Mouse (Mus musculus) B cell, adult 62 days (primary cell): Measurements from ENCODE around the gene St3gal2. TPM values are rescaled to one million over a fixed set of nuclear protein-coding genes. Genes with fewer than 3 reads are reported as not detected.

Experiments used
- total RNA-seq: library from RNA; stranded (reverse); gene quantifications from 4 replicates; pipeline ENCODE4 v1.2.4, GENCODE M21; 2023

The St3gal2 gene
- total RNA-seq, result 23.6 to 29.5 TPM (median 27.0 TPM) in 4 replicates

GRCm38 (mm10) chr8:110919341-110920031 is at the start of gene St3gal2:
TSS of gene St3gal2 (plus strand) at chr8:110919922.

DNA sequence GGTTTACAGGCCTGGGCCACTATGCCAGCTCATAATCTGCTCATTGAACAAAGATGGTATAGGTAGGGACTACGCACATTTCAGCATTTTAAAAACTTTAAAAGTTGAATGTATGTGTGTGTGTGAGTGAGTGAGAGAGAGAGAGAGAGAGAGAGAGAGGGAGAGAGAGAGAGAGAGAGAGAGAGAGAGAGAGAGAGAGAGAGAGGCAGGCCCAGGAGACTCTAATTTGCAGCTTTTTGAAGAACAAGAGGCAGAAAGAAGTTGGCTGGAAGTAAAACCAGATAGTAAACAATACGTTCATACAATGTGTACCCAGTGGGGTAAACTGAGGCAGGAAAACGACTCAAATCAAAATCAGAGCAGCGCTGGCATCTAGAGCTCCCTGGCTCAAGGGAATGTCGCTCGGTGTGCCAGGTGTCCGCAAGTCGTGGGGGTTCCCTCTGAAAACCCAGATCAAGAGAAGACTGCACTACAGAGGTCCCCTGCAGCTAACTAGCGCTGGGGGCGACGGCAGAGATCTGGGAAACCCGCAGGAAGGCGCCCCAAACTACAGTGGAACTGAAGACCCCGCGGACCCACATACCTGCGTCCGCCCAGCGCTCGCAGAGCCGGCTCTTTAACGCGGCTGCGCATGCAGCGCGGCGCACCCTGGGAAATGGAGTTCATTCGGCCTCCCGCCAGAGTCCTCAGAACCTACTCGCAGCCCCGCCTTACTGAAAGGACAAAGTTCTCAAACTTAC is 17.7 kb upstream of the St3gal2 start, which contains the start of gene Fuk:
TSS of gene Fuk (minus strand) at position 650 of the 740 bp plus-strand sequence.

DNA sequence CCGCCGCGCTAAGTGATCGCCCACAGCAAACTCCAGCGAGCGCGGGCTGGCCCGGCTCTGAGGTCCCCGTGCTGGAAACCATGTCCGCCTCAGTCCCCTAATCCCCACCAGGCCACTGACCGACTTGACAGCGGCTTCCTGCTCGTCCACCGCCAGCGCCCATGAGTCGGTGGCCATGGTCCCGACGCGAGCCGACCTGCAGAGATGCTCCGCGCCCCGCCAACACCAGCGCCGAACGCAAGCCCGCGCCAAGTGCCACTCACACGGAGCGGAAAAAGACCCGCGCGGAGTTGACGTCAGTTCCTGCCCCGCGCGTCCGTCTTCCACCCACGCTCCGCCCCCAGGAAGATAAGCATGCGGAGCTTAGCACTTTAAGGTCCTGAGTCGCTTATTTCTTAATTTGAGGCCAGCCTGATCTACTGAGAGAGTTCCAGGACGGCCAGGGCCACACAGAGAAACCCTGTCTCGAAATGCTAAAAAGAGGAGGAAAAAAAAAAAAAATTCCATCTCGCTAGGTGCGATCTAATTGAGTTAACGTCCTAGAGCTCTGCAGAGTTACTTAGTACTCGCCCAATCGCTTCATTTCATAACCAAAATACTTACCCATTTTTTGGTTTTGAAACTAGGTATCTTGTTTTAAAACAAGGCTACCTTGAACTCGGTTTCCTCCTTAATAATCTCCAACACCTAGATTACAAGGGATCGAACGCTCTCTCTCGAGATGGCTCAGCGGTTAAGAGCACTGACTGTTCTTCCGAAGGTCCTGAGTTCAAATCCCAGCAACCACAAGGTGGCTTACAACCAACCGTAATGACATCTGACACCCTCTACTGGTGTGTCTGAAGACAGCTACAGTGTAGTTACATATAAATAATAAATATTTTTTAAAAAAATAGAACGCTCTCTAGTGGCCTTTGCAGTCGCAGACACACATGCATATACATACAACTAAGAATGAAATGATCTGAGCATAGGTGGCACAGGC is 78.1 kb downstream of the St3gal2 start, which contains the start of gene Ddx19a:
TSS of gene Ddx19a (minus strand) at position 254 of the 985 bp plus-strand sequence.

Other genes starting within 250 kb of the St3gal2 start
- 4.1 to 5.0 TPM (median 4.4 TPM) in 4 replicates for gene Mtss1l, start 198.4 kb upstream of the St3gal2 start, total RNA-seq
- gene Il34, start 114.0 kb upstream of the St3gal2 start, total RNA-seq, result not detected in 4 replicates
- gene Cog4, start 73.3 kb upstream of the St3gal2 start, total RNA-seq, result 62.3 to 72.4 TPM (median 68.4 TPM) in 4 replicates
- gene Sf3b3, start 73.1 kb upstream of the St3gal2 start, total RNA-seq, result 181 to 187 TPM (median 184 TPM) in 4 replicates
- 14.0 to 17.4 TPM (median 16.4 TPM) in 4 replicates for gene Fuk, start 17.4 kb upstream of the St3gal2 start, total RNA-seq
- gene Ddx19a, start 77.9 kb downstream of the St3gal2 start, total RNA-seq, result 72.2 to 82.0 TPM (median 80.5 TPM) in 4 replicates
- 17.9 to 19.5 TPM (median 19.2 TPM) in 4 replicates for gene Ddx19b, start 111.8 kb downstream of the St3gal2 start, total RNA-seq
- gene Aars, start 113.2 kb downstream of the St3gal2 start, total RNA-seq, result 41.5 to 51.6 TPM (median 44.6 TPM) in 4 replicates
- 8.2 to 10.0 TPM (median 8.9 TPM) in 4 replicates for gene Exosc6, start 136.4 kb downstream of the St3gal2 start, total RNA-seq
- gene Clec18a, start 172.5 kb downstream of the St3gal2 start, total RNA-seq, result not detected in 4 replicates
- 21.2 to 25.3 TPM (median 22.4 TPM) in 4 replicates for gene Pdpr, start 174.7 kb downstream of the St3gal2 start, total RNA-seq